Comparison of ENCODE assay signal across 22 mouse cellular contexts in genomic region chr8:83252791-83253190, GRCm38 (mm10). TPM values are rescaled to one million over a fixed set of nuclear protein-coding genes. Genes with fewer than 3 reads are reported as not detected.
DNase-seq lines count a peak whose midpoint lies in the region; ATAC-seq lines count a peak whose summit lies in the region.
"Had no signal": no experiment of that assay in that cellular context is flagged by ENCODE, and none has a peak within 500 bp of the region (broad histone marks: within the 10 kb centered on the region; RNA-seq: fewer than 3 reads in every experiment).

No protein-coding gene starts in this region.

- no peaks in the 10 kb centered on the region for H3K9me3 ChIP-seq in hindbrain, embryonic 11.5 days (ENCODE audit: control insufficient read depth, low read length)
- no peaks in the 10 kb centered on the region for H3K9me3 ChIP-seq in hindbrain, embryonic 13.5 days
- no peaks in the 10 kb centered on the region for H3K9me3 ChIP-seq in midbrain, embryonic 12.5 days
- H3K9me3 ChIP-seq in midbrain, embryonic 15.5 days = no peaks in the 10 kb centered on the region
- H3K9me3 ChIP-seq in hindbrain, embryonic 16.5 days (ENCODE audit: control insufficient read depth, low read length) = no peaks in the 10 kb centered on the region
- H3K9me3 ChIP-seq in liver, embryonic 12.5 days (replicated peaks) = no peaks in the 10 kb centered on the region
- H3K9me3 ChIP-seq: heart, embryonic 10.5 days; limb, embryonic 13.5 days; stomach, embryonic 15.5 days had no signal

- WGBS in hindbrain, embryonic 11.5 days = 87% methylated on average over 5 of the region's 5 CpGs
- WGBS in hindbrain, embryonic 13.5 days = 85% methylated on average over 5 of the region's 5 CpGs
- 88% methylated on average over 5 of the region's 5 CpGs for WGBS in midbrain, embryonic 12.5 days
- 82% methylated on average over 5 of the region's 5 CpGs for WGBS in midbrain, embryonic 15.5 days
- 84% methylated on average over 5 of the region's 5 CpGs for WGBS in hindbrain, embryonic 16.5 days
- 53% methylated on average over 5 of the region's 5 CpGs for WGBS in liver, embryonic 12.5 days (ENCODE audit: insufficient replicate concordance)

- DNase-seq in hindbrain, embryonic 11.5 days (ENCODE audit: low spot score) = no peak
- DNase-seq in right cerebral cortex, postnatal 4 days = no peak
- DNase-seq: B cell, adult 2 months; cerebellum, adult 2 months; forebrain, postnatal 0 days; gastrocnemius, postnatal 36 days; heart, postnatal 10 days; kidney, adult 2 months; layer of hippocampus, postnatal 36 days; thymus, adult 18-20 months had no signal

- no peak overlapping the region for H3K9ac ChIP-seq in hindbrain, embryonic 11.5 days (ENCODE audit: low read depth, low read length)
- H3K9ac ChIP-seq in hindbrain, embryonic 13.5 days = no peak overlapping the region
- no peak overlapping the region for H3K9ac ChIP-seq in midbrain, embryonic 12.5 days (replicated peaks)
- no peak overlapping the region for H3K9ac ChIP-seq in midbrain, embryonic 15.5 days
- H3K9ac ChIP-seq in hindbrain, embryonic 16.5 days (ENCODE audit: low read depth, low read length) = no peak overlapping the region
- H3K9ac ChIP-seq in liver, embryonic 12.5 days = no peak overlapping the region
- H3K9ac ChIP-seq: forebrain, postnatal 0 days; limb, embryonic 13.5 days; liver, embryonic 14.5 days; stomach, embryonic 15.5 days had no signal

- no peak for ATAC-seq in hindbrain, embryonic 11.5 days (ENCODE audit: low FRiP score)
- no peak for ATAC-seq in hindbrain, embryonic 13.5 days (ENCODE audit: low FRiP score)
- no peak for ATAC-seq in midbrain, embryonic 12.5 days (ENCODE audit: low FRiP score, low read depth)
- ATAC-seq in midbrain, embryonic 15.5 days (replicated peaks) = no peak
- no peak for ATAC-seq in hindbrain, embryonic 16.5 days
- ATAC-seq in liver, embryonic 12.5 days = no peak
- ATAC-seq: forebrain, postnatal 0 days had no signal

- H3K4me1 ChIP-seq in hindbrain, embryonic 11.5 days (replicated peaks; ENCODE audit: control insufficient read depth, insufficient read depth, low read length) = no peaks in the 10 kb centered on the region
- no peaks in the 10 kb centered on the region for H3K4me1 ChIP-seq in hindbrain, embryonic 13.5 days (replicated peaks)
- peaks cover 18% of the 10 kb centered on the region for H3K4me1 ChIP-seq in midbrain, embryonic 12.5 days
- 0 out of 2 replicates have a peak, but pooled peaks cover 3% of the 10 kb centered on the region for H3K4me1 ChIP-seq in midbrain, embryonic 15.5 days
- H3K4me1 ChIP-seq in hindbrain, embryonic 16.5 days (ENCODE audit: control insufficient read depth, insufficient read depth, low read depth, low read length) = no peaks in the 10 kb centered on the region
- no peaks in the 10 kb centered on the region for H3K4me1 ChIP-seq in liver, embryonic 12.5 days
- H3K4me1 ChIP-seq: heart, embryonic 10.5 days; stomach, embryonic 15.5 days had no signal

- H3K27ac ChIP-seq in hindbrain, embryonic 11.5 days (ENCODE audit: low read depth, low read length) = peak overlapping the region; percentile 47; the same call in 1 of the 2 replicates
- no peak overlapping the region for H3K27ac ChIP-seq in hindbrain, embryonic 13.5 days
- 0 out of 2 replicates have a peak overlapping the region, but pooled peaks have one; percentile 49 for H3K27ac ChIP-seq in midbrain, embryonic 12.5 days (replicated peaks)
- no peak overlapping the region for H3K27ac ChIP-seq in midbrain, embryonic 15.5 days
- peak overlapping the region; percentile 39; the same call in 1 of the 2 replicates for H3K27ac ChIP-seq in hindbrain, embryonic 16.5 days (ENCODE audit: low read depth, low read length)
- no peak overlapping the region for H3K27ac ChIP-seq in liver, embryonic 12.5 days
- H3K27ac ChIP-seq: heart, embryonic 10.5 days; limb, embryonic 13.5 days; liver, embryonic 14.5 days; stomach, embryonic 15.5 days had no signal

- no peaks in the 10 kb centered on the region for H3K27me3 ChIP-seq in hindbrain, embryonic 11.5 days (ENCODE audit: control insufficient read depth, insufficient read depth, low read length)
- H3K27me3 ChIP-seq in hindbrain, embryonic 13.5 days = no peaks in the 10 kb centered on the region
- H3K27me3 ChIP-seq in midbrain, embryonic 12.5 days = no peaks in the 10 kb centered on the region
- H3K27me3 ChIP-seq in midbrain, embryonic 15.5 days (replicated peaks) = no peaks in the 10 kb centered on the region
- no peaks in the 10 kb centered on the region for H3K27me3 ChIP-seq in hindbrain, embryonic 16.5 days (replicated peaks; ENCODE audit: control insufficient read depth, insufficient read depth, low read length)
- no peaks in the 10 kb centered on the region for H3K27me3 ChIP-seq in liver, embryonic 12.5 days (replicated peaks)
- H3K27me3 ChIP-seq: limb, embryonic 13.5 days; stomach, embryonic 15.5 days had no signal

- no peak overlapping the region for H3K4me3 ChIP-seq in hindbrain, embryonic 11.5 days (ENCODE audit: low read depth, low read length)
- no peak overlapping the region for H3K4me3 ChIP-seq in hindbrain, embryonic 13.5 days
- no peak overlapping the region for H3K4me3 ChIP-seq in midbrain, embryonic 12.5 days
- no peak overlapping the region for H3K4me3 ChIP-seq in midbrain, embryonic 15.5 days
- H3K4me3 ChIP-seq in hindbrain, embryonic 16.5 days (ENCODE audit: low read length) = no peak overlapping the region
- H3K4me3 ChIP-seq in liver, embryonic 12.5 days = no peak overlapping the region
- H3K4me3 ChIP-seq: heart, embryonic 10.5 days; limb, embryonic 13.5 days; myocyte; stomach, embryonic 15.5 days had no signal

- no peak overlapping the region for H3K4me2 ChIP-seq in hindbrain, embryonic 11.5 days (replicated peaks; ENCODE audit: low read depth, low read length)
- H3K4me2 ChIP-seq in hindbrain, embryonic 13.5 days = no peak overlapping the region
- H3K4me2 ChIP-seq in midbrain, embryonic 12.5 days (replicated peaks) = no peak overlapping the region
- H3K4me2 ChIP-seq in midbrain, embryonic 15.5 days = no peak overlapping the region
- H3K4me2 ChIP-seq in hindbrain, embryonic 16.5 days (ENCODE audit: low read length) = no peak overlapping the region
- H3K4me2 ChIP-seq in liver, embryonic 12.5 days = no peak overlapping the region
- H3K4me2 ChIP-seq: limb, embryonic 13.5 days; stomach, embryonic 15.5 days had no signal

- H3K36me3 ChIP-seq in hindbrain, embryonic 11.5 days (ENCODE audit: control insufficient read depth, insufficient read depth, low read length) = 0 out of 2 replicates have a peak, but pooled peaks cover 3% of the 10 kb centered on the region
- H3K36me3 ChIP-seq in hindbrain, embryonic 13.5 days = peaks cover 73% of the 10 kb centered on the region
- peaks cover 57% of the 10 kb centered on the region for H3K36me3 ChIP-seq in midbrain, embryonic 12.5 days
- H3K36me3 ChIP-seq in midbrain, embryonic 15.5 days (replicated peaks) = peaks cover 29% of the 10 kb centered on the region
- peaks cover 36% of the 10 kb centered on the region for H3K36me3 ChIP-seq in hindbrain, embryonic 16.5 days (ENCODE audit: control insufficient read depth, insufficient read depth, low read length)
- no peaks in the 10 kb centered on the region for H3K36me3 ChIP-seq in liver, embryonic 12.5 days
- H3K36me3 ChIP-seq: stomach, embryonic 15.5 days had no signal

RNA-seq across cellular contexts. Expression of gene Ucp1, which starts 37.4 kb away (rescaled TPM):
- polyA plus RNA-seq in hindbrain, embryonic 11.5 days (2014; fragmentation: Nextera tagmentation; extraction: Ambion mirVana) = 0.08 TPM in 1 of 2 replicates, not detected in the other
- polyA plus RNA-seq in hindbrain, embryonic 13.5 days (2015; fragmentation: Nextera tagmentation; extraction: Ambion mirVana) = 0.12 and 0.30 TPM in 2 replicates
- not detected in 2 replicates for polyA plus RNA-seq in midbrain, embryonic 12.5 days (2016; fragmentation: Nextera tagmentation; extraction: Ambion mirVana)
- 0.10 and 0.27 TPM in 2 replicates for polyA plus RNA-seq in midbrain, embryonic 15.5 days (2015; fragmentation: Nextera tagmentation; extraction: Ambion mirVana)
- 0.12 and 0.21 TPM in 2 replicates for polyA plus RNA-seq in hindbrain, embryonic 16.5 days (2015; fragmentation: Nextera tagmentation; extraction: Ambion mirVana)
- not detected in 2 replicates for polyA plus RNA-seq in liver, embryonic 12.5 days (2016; fragmentation: Nextera tagmentation; extraction: Ambion mirVana)
- polyA plus RNA-seq: embryonic facial prominence, embryonic 11.5 days; forebrain, postnatal 0 days; heart, embryonic 10.5 days; limb, embryonic 13.5 days; liver, embryonic 14.5 days; lung, embryonic 16.5 days; myocyte; stomach, embryonic 15.5 days had no signal

Comparison
In these comparisons a context has a peak if more than half of its experiments do, and no peak if none do; other contexts are left out.
1. H3K27ac ChIP-seq: peak in hindbrain, embryonic 11.5 days (single experiment), midbrain, embryonic 12.5 days (single experiment) and hindbrain, embryonic 16.5 days (single experiment); none in hindbrain, embryonic 13.5 days (single experiment), midbrain, embryonic 15.5 days (single experiment) and liver, embryonic 12.5 days (single experiment).